Mouse (Mus musculus) gonadal fat pad, adult 2 months (tissue): Measurements from ENCODE around the gene Scaf11. TPM values are rescaled to one million over a fixed set of nuclear protein-coding genes. Genes with fewer than 3 reads are reported as not detected.
"Not testable (repeated sequence)": the region's sequence is repeated elsewhere in the genome, so short reads cannot be mapped to it uniquely, and the experiment has no call there.

Experiments
- DNase-seq: peaks from one replicate; pipeline ENCODE4 v3.0.0-alpha.2; 2012; ENCODE audit warnings: low read depth
- polyA plus RNA-seq: library from polyadenylated mRNA; depleted of rRNA; stranded (reverse); fragments of >200 nt; gene quantifications from 2 replicates; pipeline ENCODE4 v1.2.3, GENCODE M21; 2012; rRNA removed

Gene Scaf11
- 19.9 and 23.1 TPM in 2 replicates for polyA plus RNA-seq

GRCm38 (mm10) chr15:96460730-96461540, at the start of gene Scaf11:
TSS of gene Scaf11 (minus strand) at chr15:96460843.
- DNase-seq: peak; percentile 64

GRCm38 (mm10) chr15:96507097-96507840, 46.6 kb upstream of the Scaf11 start:
- DNase-seq: no peak

- DNase-seq: no peak
Observed at GRCm38 (mm10) chr15:96497646-96498045, 37.0 kb upstream of the Scaf11 start.

GRCm38 (mm10) chr15:96494279-96494678, 33.6 kb upstream of the Scaf11 start:
- no peak for DNase-seq

- no peak for DNase-seq
Observed at GRCm38 (mm10) chr15:96493573-96493972, 32.9 kb upstream of the Scaf11 start.

- DNase-seq: not testable (repeated sequence)
Observed at GRCm38 (mm10) chr15:96492919-96493318, 32.3 kb upstream of the Scaf11 start.

- DNase-seq: no peak
Observed at GRCm38 (mm10) chr15:96491861-96492641, 31.4 kb upstream of the Scaf11 start.

- no peak for DNase-seq
Observed at GRCm38 (mm10) chr15:96491421-96491820, 30.8 kb upstream of the Scaf11 start.

GRCm38 (mm10) chr15:96490123-96490522, 29.5 kb upstream of the Scaf11 start:
- DNase-seq: no peak

GRCm38 (mm10) chr15:96488941-96489786, 28.5 kb upstream of the Scaf11 start:
- no peak for DNase-seq

- no peak for DNase-seq
Observed at GRCm38 (mm10) chr15:96487066-96487698, 26.5 kb upstream of the Scaf11 start.

- DNase-seq: no peak
Observed at GRCm38 (mm10) chr15:96480822-96481221, 20.2 kb upstream of the Scaf11 start.

- DNase-seq: no peak
Observed at GRCm38 (mm10) chr15:96478006-96478405, 17.4 kb upstream of the Scaf11 start.

GRCm38 (mm10) chr15:96476359-96476758, 15.7 kb upstream of the Scaf11 start:
- no peak for DNase-seq

GRCm38 (mm10) chr15:96475571-96475972, 14.9 kb upstream of the Scaf11 start:
- no peak for DNase-seq

- DNase-seq: no peak
Observed at GRCm38 (mm10) chr15:96474325-96474955, 13.8 kb upstream of the Scaf11 start.

- no peak for DNase-seq
Observed at GRCm38 (mm10) chr15:96473920-96474319, 13.3 kb upstream of the Scaf11 start.

- no peak for DNase-seq
Observed at GRCm38 (mm10) chr15:96468316-96468715, 7.7 kb upstream of the Scaf11 start.

- no peak for DNase-seq
Observed at GRCm38 (mm10) chr15:96467844-96468243, 7.2 kb upstream of the Scaf11 start.

GRCm38 (mm10) chr15:96466362-96466903, 5.8 kb upstream of the Scaf11 start:
- no peak for DNase-seq
